Mouse (Mus musculus): ENCODE data around the gene Lcn2. TPM values are rescaled to one million over a fixed set of nuclear protein-coding genes. Genes with fewer than 3 reads are reported as not detected.

Gene Lcn2
- 6.3 and 6.5 TPM in 2 replicates for polyA plus RNA-seq (2012; rRNA removed)

DNA sequence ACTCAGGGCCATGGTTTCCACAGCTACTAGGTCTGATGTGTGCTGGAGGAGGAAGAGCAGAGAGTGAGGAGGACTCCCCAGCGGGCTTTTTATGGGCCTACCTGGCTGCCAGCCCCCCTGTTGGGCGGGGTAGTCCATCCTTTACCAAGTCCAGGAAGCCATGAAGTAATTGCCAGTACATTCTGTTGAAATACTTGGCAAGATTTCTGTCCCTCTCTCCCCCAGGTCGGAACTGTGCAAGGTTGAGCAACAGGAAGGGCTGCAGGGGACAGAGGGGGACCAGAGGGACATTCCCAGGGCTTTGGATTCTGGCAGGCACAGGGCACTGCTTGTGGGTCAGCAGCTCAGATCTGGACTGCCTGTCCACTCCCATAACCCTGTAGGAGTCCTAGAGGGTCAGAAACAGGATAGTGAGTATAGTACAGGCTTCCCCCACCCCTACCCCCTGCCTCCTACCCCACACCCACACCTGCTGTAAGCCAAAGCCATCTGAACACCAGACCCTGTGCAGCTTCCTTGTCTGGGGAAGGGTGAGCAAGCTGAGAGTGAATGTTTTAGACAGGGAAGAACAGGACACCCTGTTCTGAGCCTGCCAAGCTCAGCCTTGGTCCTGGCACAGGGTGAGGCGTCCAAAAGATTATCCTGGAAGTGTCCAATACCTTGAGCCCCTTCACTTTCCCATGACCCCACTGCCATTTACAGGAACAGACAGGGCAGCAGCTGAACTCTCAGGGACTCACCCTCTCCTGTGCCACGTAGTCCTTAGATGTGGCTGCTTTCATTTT is at the start of gene Lcn2:
Gene Lcn2 (minus strand): TSS at position 547 of the 785 bp plus-strand sequence.

GRCm38 (mm10) chr2:32395484-32395945 is 7.5 kb upstream of the Lcn2 start, which contains the start of gene Ptges2:
Ptges2 (plus strand) TSS chr2:32395896.

DNA sequence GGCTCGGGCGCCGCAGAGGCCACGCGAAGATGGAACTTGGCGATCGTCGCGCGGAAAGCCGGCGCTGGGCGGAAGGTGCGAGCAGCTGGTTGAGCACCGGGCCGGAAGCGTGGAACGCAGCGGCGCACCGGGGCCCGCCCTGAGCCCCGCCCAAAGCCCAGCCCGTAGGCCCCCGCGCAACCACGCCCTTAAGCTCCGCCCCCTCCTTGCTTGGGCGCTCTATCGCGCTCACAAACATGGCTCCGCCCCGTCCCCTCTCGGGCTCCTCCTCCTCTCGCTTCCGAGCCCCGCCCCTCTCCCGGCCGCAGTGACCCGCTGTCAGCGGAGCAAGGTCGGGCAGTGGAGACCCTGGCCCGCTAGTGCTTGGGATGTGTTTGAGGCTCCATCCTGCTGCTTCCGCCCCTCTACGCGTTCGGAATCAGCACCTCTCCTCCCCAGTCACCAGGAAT is 6.3 kb downstream of the Lcn2 start, which contains the start of gene 1110008P14Rik:
Gene 1110008P14Rik (minus strand): TSS at position 164 of the 449 bp plus-strand sequence.

DNA sequence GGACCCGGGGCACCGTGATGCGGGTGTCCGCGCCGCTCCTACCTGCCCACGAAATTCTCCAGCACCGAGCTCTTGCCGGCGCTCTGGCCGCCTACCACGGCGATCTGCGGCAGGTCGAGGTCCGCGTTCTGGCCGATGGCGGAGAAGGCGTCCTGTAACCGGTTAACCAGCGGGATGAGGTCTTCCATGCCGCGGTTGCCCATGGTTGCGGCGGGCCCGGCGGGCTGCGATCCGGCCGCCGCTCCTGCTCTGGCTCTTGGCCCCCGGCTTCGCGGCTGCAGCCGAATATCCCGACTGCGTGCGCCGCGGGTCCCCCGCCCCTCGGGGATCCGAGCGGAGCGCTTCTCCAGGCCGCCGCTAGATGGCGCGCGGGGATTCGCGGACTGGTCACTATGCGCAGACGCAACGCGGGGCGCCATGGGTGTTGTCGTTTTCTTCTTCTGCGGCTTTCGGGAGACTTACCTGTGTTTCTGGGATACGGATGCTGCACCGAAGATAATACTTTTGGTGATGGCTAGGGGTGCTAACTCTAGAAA is 35.0 kb downstream of the Lcn2 start, which contains the start of gene Dnm1:
Gene Dnm1 (minus strand): TSS at position 332 of the 536 bp plus-strand sequence.

DNA sequence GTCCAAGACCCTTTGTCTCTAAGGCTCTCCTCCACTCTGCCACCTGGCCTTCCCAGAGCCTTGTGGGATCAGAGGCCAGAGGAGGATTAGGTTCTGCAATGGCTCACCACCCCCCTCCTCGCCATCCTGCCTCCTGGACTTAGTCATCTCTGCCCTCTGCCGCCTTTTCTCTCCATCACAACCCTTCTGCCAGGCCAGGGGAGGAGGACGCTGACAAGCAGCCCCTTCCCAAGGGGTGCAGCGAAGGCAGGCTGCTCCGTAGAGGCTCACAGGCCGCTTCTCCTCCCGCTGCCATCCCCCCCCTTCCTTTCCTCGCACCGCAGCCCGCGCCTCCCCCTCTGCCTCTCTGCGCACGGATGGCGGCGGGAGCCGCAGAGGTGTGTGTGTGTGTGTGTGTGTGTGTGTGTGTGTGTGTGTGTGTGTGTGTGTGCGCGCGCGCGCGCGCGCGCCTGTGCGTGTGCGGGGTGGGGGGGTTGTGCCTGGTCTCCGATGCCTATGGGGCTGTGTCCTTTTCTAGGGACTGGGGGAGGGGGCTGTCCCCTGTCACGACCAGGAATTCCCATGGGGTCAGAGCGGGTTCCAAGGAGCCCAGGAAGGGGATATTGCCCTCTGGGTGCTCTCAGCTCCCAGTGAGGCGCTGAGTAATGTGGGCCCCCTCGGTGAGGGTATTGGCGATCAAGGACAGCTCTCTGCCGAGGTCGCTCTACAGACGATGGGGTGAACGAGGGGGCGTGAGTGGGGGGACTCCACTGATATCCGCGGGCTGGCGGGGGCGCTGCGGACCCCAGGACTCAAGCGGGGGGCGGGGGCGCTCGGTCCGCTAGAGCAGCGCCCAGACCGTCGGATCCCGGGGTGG is 35.7 kb downstream of the Lcn2 start, which contains the start of gene Ciz1:
Gene Ciz1 (plus strand): TSS at position 177 of the 856 bp plus-strand sequence.

Other genes with a start within 250 kb of the Lcn2 start
- gene Prrc2b, start 237.2 kb downstream of the Lcn2 start, polyA plus RNA-seq (2012; rRNA removed) = 30.0 and 32.7 TPM in 2 replicates
- gene Pomt1, start 151.7 kb downstream of the Lcn2 start, polyA plus RNA-seq (2012; rRNA removed) = 27.2 and 30.9 TPM in 2 replicates
- gene Uck1, start 128.1 kb downstream of the Lcn2 start, polyA plus RNA-seq (2012; rRNA removed) = 70.3 and 85.2 TPM in 2 replicates
- gene Golga2, start 100.9 kb downstream of the Lcn2 start, polyA plus RNA-seq (2012; rRNA removed) = 39.0 and 39.4 TPM in 2 replicates
- gene Swi5, start 100.2 kb downstream of the Lcn2 start, polyA plus RNA-seq (2012; rRNA removed) = 89.0 and 98.5 TPM in 2 replicates
- gene Ciz1, start 35.9 kb downstream of the Lcn2 start, polyA plus RNA-seq (2012; rRNA removed) = 203 and 239 TPM in 2 replicates
- 73.5 and 82.0 TPM in 2 replicates for gene Dnm1, start 34.9 kb downstream of the Lcn2 start, polyA plus RNA-seq (2012; rRNA removed)
- 107 and 180 TPM in 2 replicates for gene 1110008P14Rik, start 6.3 kb downstream of the Lcn2 start, polyA plus RNA-seq (2012; rRNA removed)
- gene Ptges2, start 7.6 kb upstream of the Lcn2 start, polyA plus RNA-seq (2012; rRNA removed) = 32.1 and 36.7 TPM in 2 replicates
- gene Naif1, start 62.2 kb upstream of the Lcn2 start, polyA plus RNA-seq (2012; rRNA removed) = 6.1 and 6.2 TPM in 2 replicates
- 22.3 and 23.9 TPM in 2 replicates for gene Slc25a25, start 63.2 kb upstream of the Lcn2 start, polyA plus RNA-seq (2012; rRNA removed)
- 87.0 and 91.8 TPM in 2 replicates for gene Fam102a, start 147.1 kb upstream of the Lcn2 start, polyA plus RNA-seq (2012; rRNA removed)
- gene Dpm2, start 182.6 kb upstream of the Lcn2 start, polyA plus RNA-seq (2012; rRNA removed) = 104 and 129 TPM in 2 replicates
- 0.07 and 0.12 TPM in 2 replicates for gene Pip5kl1, start 186.5 kb upstream of the Lcn2 start, polyA plus RNA-seq (2012; rRNA removed)
- gene 9430097D07Rik, start 187.4 kb upstream of the Lcn2 start, polyA plus RNA-seq (2012; rRNA removed) = not detected in 2 replicates
- gene St6galnac4, start 198.8 kb upstream of the Lcn2 start, polyA plus RNA-seq (2012; rRNA removed) = 52.5 and 67.7 TPM in 2 replicates
- gene St6galnac6, start 211.5 kb upstream of the Lcn2 start, polyA plus RNA-seq (2012; rRNA removed) = 1,674 and 1,690 TPM in 2 replicates
- 13.3 and 16.6 TPM in 2 replicates for gene Ak1, start 233.5 kb upstream of the Lcn2 start, polyA plus RNA-seq (2012; rRNA removed)

Data from colon, adult 2 months (tissue).